Mouse (Mus musculus) kidney, embryonic 15.5 days (tissue): Measurements from ENCODE around the gene Smc4. TPM values are rescaled to one million over a fixed set of nuclear protein-coding genes. Genes with fewer than 3 reads are reported as not detected.

Experiments
- ATAC-seq: fragments of 200-750 bp; cut with Nextera tagmentation; replicated peaks from 2 replicates; pipeline ENCODE4 v1.8.0; 2017; ENCODE audit warnings: moderate TSS enrichment; ENCODE audit not compliant: low FRiP score
- H3K27ac ChIP-seq: fragments of 300-500 bp; sonication (generic); 2 replicates; pipeline ENCODE4 v1.5.1; 2015; ENCODE audit warnings: mild to moderate bottlenecking, inconsistent platforms
- H3K27me3 ChIP-seq: fragments of 300-500 bp; sonication (generic); 2 replicates; pipeline ENCODE4 v1.6.1; 2015; ENCODE audit warnings: inconsistent platforms
- H3K36me3 ChIP-seq: fragments of 300-500 bp; sonication (generic); 2 replicates; pipeline ENCODE4 v1.6.1; 2015; ENCODE audit warnings: inconsistent platforms
- H3K4me1 ChIP-seq: fragments of 300-500 bp; sonication (generic); 2 replicates; pipeline ENCODE4 v1.6.1; 2015; ENCODE audit warnings: inconsistent platforms
- H3K4me2 ChIP-seq: fragments of 300-500 bp; sonication (generic); 2 replicates; pipeline ENCODE4 v1.6.1; 2015; ENCODE audit warnings: moderate library complexity, mild to moderate bottlenecking, inconsistent platforms
- H3K4me3 ChIP-seq: fragments of 300-500 bp; sonication (generic); replicated peaks from 2 replicates; pipeline ENCODE4 v1.5.1; 2015; ENCODE audit warnings: mild to moderate bottlenecking, inconsistent platforms
- H3K9ac ChIP-seq: fragments of 300-500 bp; sonication (generic); 2 replicates; pipeline ENCODE4 v1.6.1; 2015; ENCODE audit warnings: mild to moderate bottlenecking, inconsistent platforms
- H3K9me3 ChIP-seq: fragments of 300-500 bp; sonication (generic); replicated peaks from 2 replicates; pipeline ENCODE4 v1.6.1; 2016; ENCODE audit warnings: inconsistent platforms
- WGBS: fragments of 180-500 bp; shearing (Covaris S2); methylation state at CpG from one replicate; pipeline ENCODE4 v1.1.7; 2015; ENCODE audit warnings: mixed read lengths; 5-methylcytosine and 5-hydroxymethylcytosine counted together
- microRNA counts: library from miRNA; unstranded; fragments of <30 nt; microRNA quantifications from one replicate; lab custom pipeline; 2016
- microRNA-seq: library from miRNA; unstranded; fragments of <30 nt; microRNA quantifications from one replicate; pipeline ENCODE4, GENCODE M21; 2016
- polyA plus RNA-seq: library from polyadenylated mRNA; unstranded; fragments of >200 nt; fragmentation: Nextera tagmentation; extraction: Ambion mirVana; gene quantifications from 2 replicates; pipeline ENCODE4 v1.2.1, GENCODE M21; 2015

The Smc4 gene
- polyA plus RNA-seq, 1 experiment from 2014 or later: 182 TPM

- WGBS: 83% methylated on average over 7 of the region's 7 CpGs
- no peak overlapping the region for H3K27ac ChIP-seq
- no peak overlapping the region for H3K4me3 ChIP-seq
- no peaks in the 10 kb centered on the region for H3K36me3 ChIP-seq
- H3K4me1 ChIP-seq: no peaks in the 10 kb centered on the region
- ATAC-seq: peak; percentile 91; the same call in 1 of the 2 replicates
- H3K27me3 ChIP-seq: no peaks in the 10 kb centered on the region
- H3K4me2 ChIP-seq: no peak overlapping the region
- H3K9ac ChIP-seq: no peak overlapping the region
- H3K9me3 ChIP-seq: no peaks in the 10 kb centered on the region
These were observed 50.4 kb downstream of the Smc4 start for GRCm38 (mm10) chr3:69054760-69055432.

- ATAC-seq: no peak
- Histone ChIP-seq H3K9me3 (no peaks in the 10 kb centered on the region), H3K4me3 (no peak overlapping the region), H3K4me2 (no peak overlapping the region), H3K27ac (no peak overlapping the region), H3K36me3 (no peaks in the 10 kb centered on the region), H3K4me1 (no peaks in the 10 kb centered on the region), H3K27me3 (no peaks in the 10 kb centered on the region), H3K9ac (no peak overlapping the region)
- 86% methylated on average over 3 of the region's 3 CpGs for WGBS
These were observed 51.3 kb downstream of the Smc4 start for GRCm38 (mm10) chr3:69055871-69056270.

DNA sequence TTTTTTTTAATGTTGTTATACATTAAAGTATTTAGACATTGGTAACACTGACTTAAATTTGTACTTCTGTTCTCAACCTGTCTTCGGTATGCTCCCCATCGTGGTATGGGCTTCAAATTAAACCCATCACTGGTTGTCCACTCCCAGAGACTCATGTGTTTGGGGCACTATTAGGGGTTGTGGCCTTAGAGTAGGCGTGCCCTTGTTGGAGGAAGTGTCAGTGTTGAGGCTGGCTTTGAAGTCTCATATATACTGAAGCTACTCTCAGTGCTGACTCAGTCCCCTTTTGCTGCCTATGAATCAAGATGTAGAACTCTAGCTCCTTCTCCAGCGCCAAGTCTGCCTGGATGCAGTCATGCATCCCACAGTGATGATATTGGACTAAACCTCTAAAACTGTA lies 56.1 kb downstream of the Smc4 start:
- Histone ChIP-seq H3K27ac (no peak overlapping the region), H3K36me3 (no peaks in the 10 kb centered on the region), H3K9ac (no peak overlapping the region), H3K4me1 (no peaks in the 10 kb centered on the region), H3K9me3 (no peaks in the 10 kb centered on the region), H3K27me3 (no peaks in the 10 kb centered on the region), H3K4me2 (no peak overlapping the region), H3K4me3 (no peak overlapping the region)
- WGBS: 93% methylated on average over 4 of the region's 4 CpGs
- ATAC-seq: no peak

DNA sequence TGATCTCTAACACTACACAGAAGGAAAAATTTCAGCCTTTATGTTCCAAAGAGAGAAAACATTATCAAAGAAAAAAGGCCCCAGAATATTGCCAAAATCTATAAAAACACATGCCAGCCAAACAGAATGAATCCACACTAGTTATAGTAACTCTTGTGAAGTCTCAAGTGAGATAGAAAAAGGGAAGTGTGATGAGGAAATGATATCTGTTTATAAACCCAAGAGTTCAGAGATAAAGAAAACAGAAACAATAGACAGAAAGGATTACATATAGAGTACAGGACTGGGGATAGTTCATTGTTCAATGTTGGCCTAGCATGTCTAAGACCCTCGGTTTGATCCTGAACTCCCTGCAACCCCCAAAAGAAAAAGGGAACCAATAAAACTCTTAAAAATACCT lies 58.2 kb downstream of the Smc4 start:
- 89% methylated on average over 1 of the region's 1 CpGs for WGBS
- Histone ChIP-seq H3K4me1 (no peaks in the 10 kb centered on the region), H3K4me2 (no peak overlapping the region), H3K9ac (no peak overlapping the region), H3K4me3 (no peak overlapping the region), H3K36me3 (no peaks in the 10 kb centered on the region), H3K27me3 (no peaks in the 10 kb centered on the region), H3K27ac (no peak overlapping the region), H3K9me3 (no peaks in the 10 kb centered on the region)
- ATAC-seq: no peak

GRCm38 (mm10) chr3:69064005-69064404 lies 59.5 kb downstream of the Smc4 start:
- ATAC-seq: no peak
- H3K4me3 ChIP-seq: no peak overlapping the region
- WGBS: 51% methylated on average over 1 of the region's 1 CpGs

More at GRCm38 (mm10) chr3:69064005-69064404, 59.5 kb downstream of the Smc4 start:
- no peaks in the 10 kb centered on the region for H3K4me1 ChIP-seq
- H3K27me3 ChIP-seq: no peaks in the 10 kb centered on the region
- no peak overlapping the region for H3K27ac ChIP-seq
- H3K9me3 ChIP-seq: no peaks in the 10 kb centered on the region
- no peak overlapping the region for H3K4me2 ChIP-seq
- no peaks in the 10 kb centered on the region for H3K36me3 ChIP-seq
- no peak overlapping the region for H3K9ac ChIP-seq

MicroRNAs within 50 kb of the gene (microRNA counts, 519-probe panel; counts per million panel counts)
- microRNA mmu-miR-15b (lab: Ali Mortazavi, UCI): 4,059 counts per million, percentile 96 among the panel's probes with 10 or more counts

Small RNA genes lying within 50 kb of the gene (microRNA-seq; reads per million reads assigned to microRNA genes)
- gene Mir15b (1,023 reads per million, percentile 79 among the genes with 10 or more reads in this experiment), gene Mir16-2 (376 reads per million, percentile 71 among the genes with 10 or more reads in this experiment)

Other genes with a start within 250 kb of the Smc4 start
- 4.8 TPM in 2 replicates for gene 1110032F04Rik, start 135.2 kb upstream of the Smc4 start, polyA plus RNA-seq
- 18.9 and 19.4 TPM in 2 replicates for gene Ift80, start 168 bp upstream of the Smc4 start, polyA plus RNA-seq
- 123 and 139 TPM in 2 replicates for gene Trim59, start 40.0 kb downstream of the Smc4 start, polyA plus RNA-seq
- 31.2 and 36.8 TPM in 2 replicates for gene Kpna4, start 122.4 kb downstream of the Smc4 start, polyA plus RNA-seq
- 0.14 and 0.26 TPM in 2 replicates for gene Arl14, start 217.7 kb downstream of the Smc4 start, polyA plus RNA-seq